Mouse (Mus musculus): ENCODE measurements at regions not wholly inside any gene's neighbourhood (a gene's known extent, or its start where the extent isn't known, plus 50 kb on each side); places are given as distances from the start of the nearest gene placed in this dataset.
"Not testable (repeated sequence)": the region's sequence is repeated elsewhere in the genome, so short reads cannot be mapped to it uniquely, and the experiment has no call there.

DNA sequence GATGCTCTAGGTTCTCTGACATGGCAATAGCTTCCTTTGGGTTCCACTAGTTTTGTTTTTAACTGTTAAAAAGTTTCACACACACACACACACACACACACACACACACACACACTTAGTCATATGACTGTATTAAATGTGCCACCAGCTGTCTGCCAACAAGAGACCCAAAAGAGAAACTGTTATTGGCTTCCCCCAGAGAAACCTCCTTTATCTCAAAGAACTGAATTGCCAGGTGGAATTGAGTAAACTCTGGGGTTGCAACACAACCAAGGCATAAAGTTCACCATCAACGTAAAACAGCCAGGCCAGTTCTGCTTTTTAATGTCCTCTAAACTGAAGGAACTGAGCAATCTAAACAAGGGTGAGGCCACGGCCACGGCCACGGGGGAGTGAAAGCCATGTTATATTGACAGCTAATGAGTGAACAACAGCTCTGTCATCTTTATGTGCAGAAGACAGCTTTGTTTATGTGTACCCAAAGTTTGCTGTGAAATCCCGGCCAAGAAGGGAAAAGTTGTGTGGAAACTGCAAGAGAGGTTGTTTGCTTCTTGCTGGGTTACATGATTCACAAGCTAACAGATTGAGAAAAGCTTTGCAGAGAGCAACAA lies 69.3 kb downstream of the Btg1 start:
- DNase-seq: no peak

DNA sequence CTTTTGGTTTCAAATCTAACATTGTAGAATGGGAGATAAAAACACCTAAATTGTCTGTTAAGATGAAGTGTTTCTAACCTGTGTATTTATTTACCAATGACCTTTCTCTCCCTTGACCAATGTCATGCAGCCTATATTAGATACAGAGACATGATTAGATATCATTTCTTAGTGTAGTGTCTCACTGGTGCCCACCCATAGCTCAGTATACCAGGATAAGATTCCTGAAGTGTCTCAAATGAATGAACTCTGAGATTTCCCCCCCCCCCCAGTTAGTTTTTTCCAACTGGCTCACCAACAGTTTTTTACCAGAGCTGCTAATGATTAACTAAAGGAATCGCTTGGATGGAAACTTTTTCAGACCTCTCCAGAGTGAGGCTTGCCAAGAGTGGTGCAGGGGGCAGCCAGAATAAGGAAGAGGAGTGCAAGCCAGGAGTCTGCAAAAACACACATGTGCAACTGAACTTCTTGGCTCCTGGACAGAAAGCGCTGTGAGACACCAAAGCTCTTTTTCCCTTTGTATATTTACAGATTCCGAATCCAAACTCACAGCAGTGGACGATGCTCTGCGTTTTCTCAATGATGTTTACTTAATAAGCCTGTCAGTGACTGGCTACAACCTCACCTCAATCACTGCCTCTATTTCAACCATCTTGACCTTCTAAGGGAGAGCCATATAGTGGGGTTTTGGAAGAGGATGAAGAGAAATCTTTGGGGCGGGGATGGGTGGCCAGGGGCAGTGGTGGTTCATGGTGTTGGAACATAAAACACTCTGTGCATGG lies 70.0 kb downstream of the Btg1 start:
- no peak for DNase-seq

DNA sequence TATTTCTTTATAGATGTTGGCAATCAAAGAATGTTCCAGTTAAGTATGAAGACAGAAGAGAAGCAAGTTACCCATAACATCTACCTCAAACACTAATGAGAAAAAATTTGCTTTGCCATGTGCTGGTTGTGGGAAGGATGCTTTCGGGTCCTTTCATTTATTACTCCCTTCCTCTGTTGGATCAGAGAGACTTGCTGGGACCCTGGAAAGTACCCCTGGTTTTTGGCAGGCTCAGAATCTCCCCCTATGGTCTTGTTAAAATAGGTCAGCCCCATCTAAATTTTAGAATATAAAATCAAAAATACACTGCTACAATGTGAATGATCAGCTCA lies 70.6 kb downstream of the Btg1 start:
- DNase-seq: no peak

DNA sequence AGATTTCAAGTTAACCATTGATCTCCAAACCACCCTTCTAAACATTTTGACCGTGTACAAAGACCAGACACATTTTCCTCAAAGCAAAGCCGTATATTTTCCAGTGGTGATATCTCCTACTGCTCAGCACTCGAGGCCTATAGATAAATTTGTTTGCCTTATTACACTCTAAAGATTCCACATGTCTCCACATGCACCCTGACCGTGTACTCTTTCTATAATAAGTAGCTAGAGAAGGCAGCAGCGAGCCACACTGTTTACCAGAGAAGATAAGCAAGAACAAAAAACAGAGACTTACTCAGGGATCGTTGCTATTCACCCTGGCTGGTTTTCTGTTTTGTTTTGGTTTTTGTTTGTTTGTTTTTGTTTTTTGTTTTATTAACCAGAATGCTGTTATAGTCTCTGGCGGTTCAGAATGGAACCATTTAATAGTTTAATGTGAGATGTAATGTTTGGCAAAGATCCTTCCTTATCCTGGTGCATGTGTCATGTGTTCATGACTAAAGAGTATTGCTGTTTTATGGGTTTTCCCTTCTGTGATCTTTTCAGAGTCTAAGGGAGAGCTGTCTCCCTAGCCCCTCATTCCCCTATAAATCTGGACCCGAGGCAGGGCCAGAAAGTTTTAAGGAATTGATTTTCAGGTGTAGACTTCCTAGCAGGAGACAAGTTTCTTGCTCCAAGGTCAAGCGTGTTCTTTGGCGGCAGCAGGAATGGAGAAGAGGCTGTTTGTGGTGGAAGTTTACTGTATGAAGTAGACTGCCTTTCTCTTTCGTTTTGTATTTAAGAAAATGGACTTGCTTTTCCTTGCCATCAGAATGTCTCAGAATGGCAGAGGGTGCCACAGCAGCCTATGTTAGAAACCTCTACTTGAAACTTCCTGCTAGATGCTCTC lies 73.4 kb downstream of the Btg1 start:
- DNase-seq: no peak

DNA sequence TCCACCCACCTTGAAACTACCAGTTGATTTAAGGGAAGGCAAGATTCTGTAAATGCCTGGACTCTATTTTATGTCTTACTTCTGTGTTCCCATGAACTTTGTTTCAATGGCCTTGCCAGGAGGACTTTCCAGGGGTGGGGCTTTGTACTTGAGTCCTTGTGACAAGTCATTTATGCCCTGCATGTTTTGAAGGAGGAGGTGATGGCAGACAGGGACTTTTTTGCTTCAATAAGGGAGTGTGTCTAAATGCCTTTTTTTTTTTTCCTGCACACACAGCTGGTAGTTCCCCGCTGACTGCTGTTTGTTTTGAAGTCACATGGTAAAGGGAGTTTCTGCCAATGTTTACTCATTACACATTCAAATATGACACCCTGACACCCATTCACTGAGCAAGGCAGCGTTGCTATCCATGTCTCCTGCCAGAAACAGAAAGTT lies 74.1 kb downstream of the Btg1 start:
- DNase-seq: peak; percentile 51

DNA sequence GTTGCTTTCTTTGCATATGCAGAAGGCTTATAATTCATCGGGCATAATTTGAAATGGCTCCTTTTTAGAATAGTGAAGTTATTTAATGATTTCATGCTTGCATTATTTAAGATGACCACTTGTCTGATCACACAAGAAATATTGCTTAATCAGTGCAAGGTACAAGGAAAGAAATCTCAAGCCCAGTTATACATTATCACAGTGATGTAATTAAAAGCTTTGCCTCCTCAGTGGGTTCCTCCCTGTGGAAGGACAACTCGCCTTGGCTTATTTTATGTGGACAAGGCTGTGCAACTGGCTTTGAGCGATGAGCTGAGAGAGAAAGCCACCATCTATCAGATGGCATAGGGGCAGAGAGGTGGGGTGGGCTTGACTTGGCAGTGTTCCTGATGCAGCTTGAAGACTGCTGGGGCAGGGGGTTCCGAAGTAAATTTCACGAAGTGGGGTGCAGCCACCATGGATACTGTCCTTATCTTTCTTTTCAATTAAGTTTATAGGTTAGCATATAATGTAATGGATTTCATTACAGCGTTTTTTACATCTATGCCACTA lies 74.6 kb downstream of the Btg1 start:
- no peak for DNase-seq

DNA sequence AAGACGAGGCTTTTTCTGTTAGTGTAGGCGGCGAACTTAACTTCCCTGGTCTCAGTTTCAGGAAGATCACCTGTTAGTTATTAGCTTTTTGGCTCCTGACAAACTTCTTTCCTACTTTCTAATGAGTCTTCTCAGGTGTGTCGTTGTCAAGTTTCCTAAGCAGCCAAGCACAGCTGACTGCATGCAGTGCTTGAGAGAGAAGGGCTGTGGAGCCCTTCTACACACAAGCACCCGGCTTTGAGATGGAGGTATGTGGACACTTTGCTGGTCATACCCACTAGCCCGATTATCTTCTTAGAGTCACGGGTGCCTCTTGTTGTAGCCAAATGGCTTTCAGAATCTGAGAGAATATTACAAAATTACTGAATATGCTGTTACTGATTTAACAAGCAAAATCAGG lies 76.0 kb downstream of the Btg1 start:
- DNase-seq: no peak

DNA sequence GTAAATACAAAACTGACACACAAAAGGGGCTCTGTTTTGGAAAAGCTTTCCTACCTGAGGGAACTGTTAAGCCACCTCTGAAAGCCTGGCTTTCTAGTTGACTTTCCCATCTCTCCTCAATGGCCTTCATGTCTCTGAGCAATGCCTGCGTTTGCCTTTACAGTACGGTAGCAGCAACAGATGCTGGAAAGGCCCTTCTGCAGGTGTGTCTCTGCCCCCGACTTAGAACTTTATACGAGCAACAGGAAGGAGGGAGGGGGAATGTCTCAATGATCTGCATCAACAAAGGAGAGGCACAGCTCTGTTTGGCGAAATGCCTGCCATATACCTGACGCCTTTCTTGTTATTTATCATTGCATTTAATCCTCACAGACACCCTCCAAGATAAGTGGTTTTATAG lies 77.0 kb downstream of the Btg1 start:
- DNase-seq: no peak

DNA sequence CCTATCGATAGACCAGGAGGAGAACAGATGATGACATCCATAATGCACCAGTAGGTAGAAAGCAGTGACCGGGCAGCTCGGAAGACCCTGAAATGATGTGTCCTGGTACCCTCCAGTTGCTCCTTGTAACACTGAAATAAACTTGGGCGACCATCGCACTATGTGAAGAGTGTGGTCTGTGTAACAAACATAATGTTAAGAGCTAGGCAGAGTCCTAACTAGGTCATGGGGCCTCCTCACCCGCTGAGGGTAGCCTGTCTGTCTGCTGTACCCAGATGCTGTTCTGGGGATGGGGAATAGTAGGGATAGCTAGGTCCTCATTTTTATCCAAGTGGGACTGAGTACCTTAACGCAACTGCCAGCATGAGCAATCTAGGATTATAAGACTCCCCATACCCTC lies 79.8 kb downstream of the Btg1 start:
- no peak for DNase-seq

DNA sequence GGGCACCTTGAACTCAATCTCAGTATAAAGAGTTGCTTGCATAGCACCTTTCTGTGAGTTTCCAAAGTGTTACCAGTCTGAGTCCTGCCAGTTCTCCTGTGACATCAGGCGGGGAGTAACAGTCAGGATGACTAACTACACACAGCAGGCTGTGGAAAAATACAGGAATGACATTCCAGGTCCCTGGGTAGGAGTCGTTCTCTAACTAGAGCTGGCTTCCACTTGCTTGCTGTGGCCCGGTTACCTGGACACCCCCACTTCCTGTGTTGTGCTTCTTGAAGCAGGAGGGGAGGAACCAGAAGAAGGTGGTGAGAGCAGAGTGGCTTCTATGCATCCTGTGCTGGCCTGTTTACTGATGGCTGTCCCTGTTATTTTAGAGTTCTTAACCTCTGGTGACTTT lies 81.0 kb downstream of the Btg1 start:
- peak; percentile 29 for DNase-seq

DNA sequence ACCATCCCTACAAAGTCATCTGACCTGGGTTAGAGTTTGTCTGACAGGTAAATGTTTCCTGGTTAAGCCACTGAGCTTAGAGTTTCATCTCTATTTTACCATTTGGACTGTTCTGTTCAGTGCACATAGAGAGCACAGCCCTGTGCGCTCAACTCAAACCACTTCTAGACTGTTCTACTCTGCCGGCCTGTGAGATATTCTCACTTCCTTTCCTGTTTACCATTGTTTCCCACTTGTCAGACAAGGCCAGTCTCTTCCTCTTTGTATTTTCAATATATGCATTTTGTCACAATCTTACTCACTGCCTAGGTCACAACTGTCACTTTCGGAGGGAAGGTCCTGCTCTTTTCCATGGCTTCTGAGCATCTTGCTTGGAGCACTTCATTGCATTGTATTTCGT lies 89.8 kb downstream of the Btg1 start:
- no peak for DNase-seq

DNA sequence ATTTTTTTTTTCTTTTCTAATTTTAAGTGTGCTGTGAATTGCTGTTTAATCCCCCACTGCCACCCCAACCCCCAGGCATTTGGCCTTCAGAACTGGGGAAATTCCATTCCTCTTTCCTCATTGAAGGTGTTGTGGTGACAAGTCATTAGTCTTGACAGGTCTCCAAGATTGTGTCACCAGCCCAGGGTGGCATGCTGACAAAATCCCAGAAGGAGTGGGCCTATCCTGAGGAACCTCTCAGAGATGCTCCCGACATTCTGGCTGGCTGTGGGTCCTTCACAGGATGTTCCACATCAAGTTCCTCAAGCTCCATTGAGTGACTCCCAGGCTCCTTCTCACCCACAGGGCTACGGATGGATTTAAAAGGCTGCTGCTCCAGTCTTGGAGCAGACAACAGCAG lies 91.7 kb downstream of the Btg1 start:
- DNase-seq: no peak

DNA sequence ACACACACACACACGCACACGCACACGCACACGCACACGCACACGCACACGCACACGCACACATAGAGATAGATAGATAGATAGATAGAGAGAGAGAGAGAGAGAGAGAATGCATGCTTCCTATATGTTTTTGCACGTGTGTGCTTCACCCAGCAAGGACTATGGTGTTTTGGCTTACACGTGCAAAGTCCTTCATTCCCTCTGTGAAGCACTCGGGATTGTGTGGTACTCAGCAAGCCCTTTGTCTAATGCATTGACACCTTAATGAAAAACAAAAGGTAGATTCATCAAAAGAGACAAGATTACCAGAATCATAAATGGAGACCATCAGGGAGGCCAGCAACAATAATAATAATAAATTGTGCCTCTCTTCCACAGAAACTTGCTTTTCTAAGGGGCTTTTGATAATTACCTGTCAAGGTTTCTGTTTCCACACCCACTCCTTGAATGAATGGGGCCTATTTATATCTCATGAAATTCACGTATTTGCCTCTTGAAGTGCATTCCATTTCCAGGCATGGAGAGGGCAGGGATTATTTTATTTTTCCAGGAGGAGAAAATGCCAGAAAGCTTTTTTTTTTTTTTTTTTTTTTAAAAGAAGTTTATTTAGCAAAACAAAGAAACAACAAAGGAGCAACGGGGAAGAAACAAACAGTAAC lies 93.0 kb downstream of the Btg1 start:
- DNase-seq: no peak

DNA sequence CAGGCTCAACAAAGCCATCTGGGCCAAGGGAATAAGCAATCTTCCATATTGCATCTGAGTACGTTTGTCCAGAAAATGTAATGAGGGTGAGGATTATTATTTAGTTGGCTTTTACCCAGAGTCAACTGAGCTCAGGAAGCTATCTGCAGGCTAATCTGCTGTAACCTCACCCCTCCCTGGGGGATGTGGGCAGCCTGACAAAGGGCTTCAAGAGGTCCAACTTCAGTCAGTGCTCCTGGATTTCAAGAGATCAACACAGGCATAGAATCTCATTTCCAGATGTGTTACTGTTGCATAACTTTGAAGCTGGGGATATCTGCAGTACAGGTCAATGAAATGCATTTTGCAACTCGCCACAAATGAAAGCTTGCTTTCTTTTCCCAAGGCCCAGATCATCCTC lies 95.2 kb downstream of the Btg1 start:
- DNase-seq: no peak

DNA sequence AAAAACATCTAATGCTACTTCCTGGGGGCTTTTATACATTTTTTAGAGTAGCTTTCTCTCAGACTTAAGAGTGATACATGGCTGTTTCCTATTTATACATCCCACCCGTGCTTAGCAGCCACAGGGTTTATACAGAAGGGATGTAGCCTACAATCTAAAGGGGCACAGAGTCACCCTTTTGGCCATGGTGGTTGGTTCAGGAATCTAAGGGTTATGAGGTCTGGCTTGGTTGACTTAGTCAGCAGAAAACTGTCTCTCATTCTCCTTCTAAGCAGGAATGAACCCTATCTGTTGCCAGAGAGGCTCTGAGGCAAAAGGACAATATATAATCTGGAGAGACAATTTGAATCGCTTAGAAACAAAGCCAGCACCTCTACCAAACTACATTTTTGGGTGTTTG lies 97.9 kb downstream of the Btg1 start:
- DNase-seq: no peak

DNA sequence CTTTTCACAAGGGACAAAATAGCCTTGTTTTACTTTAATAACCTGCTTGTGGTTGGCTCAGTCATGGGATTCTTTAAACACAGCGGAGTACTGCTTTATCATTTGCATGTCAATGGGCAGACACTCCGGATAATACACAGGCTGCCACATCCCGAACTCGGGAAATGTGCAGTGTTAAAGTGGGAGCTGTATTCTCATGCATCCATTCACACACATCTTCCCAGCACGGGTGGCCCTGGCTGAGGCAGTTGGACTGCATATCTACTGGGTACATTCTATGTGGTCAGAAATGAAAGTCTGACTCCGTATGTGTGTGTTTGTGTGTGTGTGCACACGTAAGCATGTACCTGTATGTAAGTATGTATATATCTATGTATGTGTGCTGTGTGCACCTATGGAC lies 100.5 kb downstream of the Btg1 start:
- DNase-seq: no peak

DNA sequence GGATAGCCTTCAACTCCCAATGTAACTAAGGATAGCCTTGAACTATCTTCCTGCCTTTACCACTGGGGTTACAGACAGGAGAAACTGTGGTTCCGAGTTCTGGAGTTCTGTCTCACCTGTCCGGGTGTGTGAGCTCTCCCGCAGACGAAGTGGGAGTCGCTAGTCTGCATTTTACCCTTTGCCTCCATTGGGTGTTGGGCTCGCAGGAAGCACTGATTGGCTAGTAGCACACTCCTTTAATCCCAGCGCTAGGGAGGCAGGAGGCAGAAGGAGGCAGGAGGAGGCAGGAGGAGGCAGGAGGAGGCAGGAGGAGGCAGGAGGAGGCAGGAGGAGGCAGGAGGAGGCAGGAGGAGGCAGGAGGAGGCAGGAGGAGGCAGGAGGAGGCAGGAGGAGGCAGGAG lies 101.9 kb downstream of the Btg1 start:
- not testable (repeated sequence) for DNase-seq

DNA sequence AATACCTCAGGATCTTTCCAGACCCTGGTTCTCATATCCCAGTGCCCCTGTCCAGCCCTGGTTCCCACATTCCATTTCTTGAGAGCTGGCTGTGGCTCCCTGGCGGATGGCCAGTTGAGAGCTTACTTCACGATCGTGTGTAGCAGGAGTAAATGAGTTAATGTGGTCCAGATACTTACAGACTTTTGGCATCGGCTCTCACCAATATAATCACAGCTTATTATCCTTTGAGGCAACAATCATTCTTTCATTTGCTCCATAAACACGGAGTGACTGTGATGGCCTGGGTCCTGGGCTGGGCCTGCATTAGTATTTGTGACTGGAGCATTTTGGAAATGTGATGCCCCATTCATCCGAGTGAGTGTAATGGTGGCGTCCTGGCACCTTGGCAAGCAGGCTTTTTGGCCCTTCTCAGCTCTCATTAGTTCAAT lies 103.5 kb downstream of the Btg1 start:
- no peak for DNase-seq

DNA sequence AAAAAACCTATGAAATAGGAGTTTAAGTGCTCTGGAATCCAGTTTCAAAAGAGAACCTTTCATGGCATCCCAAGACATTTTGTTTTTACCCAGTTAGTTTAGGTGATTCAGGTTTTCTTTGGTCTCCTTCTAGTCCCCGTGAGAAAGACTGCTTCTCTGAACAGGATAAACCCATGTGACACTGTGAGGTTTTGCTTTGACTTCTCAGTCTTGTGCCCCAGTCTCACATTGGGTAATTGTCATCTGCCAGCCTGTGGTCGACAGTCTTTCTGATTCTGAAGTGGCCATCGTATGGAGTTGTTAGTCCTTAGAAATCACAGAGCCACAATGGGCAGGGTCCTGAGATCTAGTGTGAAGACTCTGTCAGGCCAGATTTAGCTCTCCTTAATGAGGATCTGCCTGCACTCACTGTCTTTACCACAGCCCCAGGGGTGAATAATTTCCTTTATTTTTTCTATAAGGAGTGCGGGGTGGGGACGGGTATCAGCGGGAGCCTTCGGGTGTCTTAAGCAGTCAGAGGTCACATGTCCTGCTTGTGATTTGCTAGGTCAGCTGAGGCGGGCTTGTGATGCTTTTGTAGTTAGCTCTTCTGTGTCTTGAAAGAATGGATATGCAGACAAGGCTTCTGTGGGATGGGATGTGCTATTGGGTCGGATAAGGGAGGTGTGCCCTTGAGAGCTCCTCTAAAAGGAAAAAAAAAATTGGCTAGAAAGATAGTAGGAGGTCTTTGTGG lies 104.3 kb downstream of the Btg1 start:
- no peak for DNase-seq

DNA sequence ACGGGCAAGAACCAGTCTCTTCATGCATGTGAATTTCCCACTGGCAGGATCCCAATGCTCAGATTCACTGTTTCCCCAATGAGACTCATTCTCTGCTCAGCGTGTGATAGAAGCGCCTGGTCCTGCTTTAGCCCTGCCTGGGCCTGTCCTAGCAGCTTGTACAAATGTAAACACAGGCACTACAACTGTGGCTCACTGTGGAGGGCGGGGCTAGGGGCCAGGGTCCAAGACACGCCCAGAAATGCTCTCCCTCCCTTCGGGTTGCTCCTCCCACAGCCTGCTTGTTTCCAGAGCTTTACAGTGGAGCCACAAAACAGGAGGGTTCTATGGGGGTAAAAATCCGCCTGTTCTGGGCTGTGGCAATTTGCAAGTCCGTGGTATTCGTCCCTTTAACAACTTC lies 105.7 kb downstream of the Btg1 start:
- no peak for DNase-seq

DNA sequence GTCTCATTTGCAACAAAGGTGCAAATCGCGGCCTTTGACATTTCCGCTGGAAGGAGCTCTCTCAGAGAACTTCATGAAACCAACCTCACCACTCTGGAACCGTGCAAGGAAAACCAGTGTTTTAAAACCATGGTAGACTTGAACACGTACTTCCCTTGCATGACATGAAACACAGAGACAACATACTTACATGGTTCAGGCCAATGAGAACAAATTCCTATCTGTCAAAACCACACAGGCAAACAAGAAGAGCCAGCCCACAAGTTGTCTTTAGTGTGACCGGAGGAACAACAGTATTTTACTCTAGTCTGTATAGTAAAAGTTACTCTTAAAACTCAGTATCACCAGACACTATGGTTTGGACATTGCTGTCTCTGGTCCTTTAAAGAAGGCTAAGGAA lies 106.3 kb downstream of the Btg1 start:
- no peak for DNase-seq

Data from adrenal gland, adult 8-10 months (tissue).